Mouse (Mus musculus) CH12.LX (cell line): ENCODE measurements at regions not wholly inside any gene's neighbourhood (a gene's known extent, or its start where the extent isn't known, plus 50 kb on each side); places are given as distances from the start of the nearest gene placed in this dataset.

ENCODE experiments used
- DNase-seq: peaks from one replicate; pipeline ENCODE4 v3.0.0-alpha.2; 2013; ENCODE audit errors: extremely low read depth
- H3K27ac ChIP-seq: 2 replicates; pipeline ENCODE4 v1.5.1; 2012; ENCODE audit warnings: low read depth, mild to moderate bottlenecking, control low read depth, moderate library complexity; ENCODE audit not compliant: insufficient read depth
- H3K27me3 ChIP-seq: replicated peaks from 2 replicates; pipeline ENCODE3; 2012; ENCODE audit warnings: inconsistent platforms
- H3K36me3 ChIP-seq, 2 experiments: replicated peaks in 1 of 2; 2 replicates each; pipeline versions ENCODE3 to v1.6.1; 2012; ENCODE audit warnings: inconsistent platforms in 1 of 2, low read length in 1 of 2, mild to moderate bottlenecking in 1 of 2, mixed read lengths in 1 of 2, moderate library complexity in 1 of 2; ENCODE audit not compliant: control insufficient read depth in 1 of 2, insufficient read depth in 1 of 2
- H3K4me1 ChIP-seq, 2 experiments: 2 replicates each; pipeline ENCODE4 v1.6.1; 2012; ENCODE audit warnings: inconsistent platforms in 1 of 2, moderate library complexity in 1 of 2; ENCODE audit not compliant: insufficient read depth in 2 of 2, control insufficient read depth in 1 of 2
- H3K4me2 ChIP-seq: 2 replicates; pipeline ENCODE4 v1.6.1; 2012; ENCODE audit warnings: low read depth, mild to moderate bottlenecking, control low read depth; ENCODE audit not compliant: poor library complexity, insufficient read depth, severe bottlenecking
- H3K4me3 ChIP-seq, 3 experiments: fragments of 150-350 bp in 1 of 3; sonication (generic) in 1 of 3; replicated peaks in 1 of 3; 2 replicates each; pipeline versions ENCODE3 to v1.5.1; 2011 to 2012; ENCODE audit warnings: low read depth in 2 of 3, low read length in 2 of 3, mild to moderate bottlenecking in 2 of 3, moderate library complexity in 2 of 3, control low read depth in 1 of 3, improper control_type of control experiment in 1 of 3, inconsistent platforms in 1 of 3, mixed read lengths in 1 of 3; ENCODE audit not compliant: poor library complexity in 1 of 3
- H3K79me2 ChIP-seq: replicated peaks from 2 replicates; pipeline ENCODE4 v1.6.1; 2012; ENCODE audit warnings: mild to moderate bottlenecking, moderate library complexity; ENCODE audit not compliant: control insufficient read depth, poor library complexity, insufficient read depth, severe bottlenecking; ENCODE audit errors: extremely low read depth
- H3K9ac ChIP-seq: 2 replicates; pipeline ENCODE4 v1.6.1; 2012; ENCODE audit warnings: low read depth, mild to moderate bottlenecking, control low read depth, moderate library complexity; ENCODE audit not compliant: insufficient read depth
- H3K9me3 ChIP-seq: replicated peaks from 2 replicates; pipeline ENCODE3; 2012; ENCODE audit warnings: low read length, inconsistent platforms, mixed read lengths
- BHLHE40 ChIP-seq: IDR thresholded peaks from 2 replicates; pipeline ENCODE4 v1.6.1; 2011; ENCODE audit warnings: mild to moderate bottlenecking, low read depth, low read length, improper control_type of control experiment
- CHD1 ChIP-seq: IDR thresholded peaks from 2 replicates; pipeline ENCODE4 v1.6.1; 2012; ENCODE audit warnings: low read depth, low read length, improper control_type of control experiment, inconsistent platforms
- CTCF ChIP-seq, 2 experiments: IDR thresholded peaks in 1 of 2; conservative IDR thresholded peaks in 1 of 2; 2 replicates each; pipeline ENCODE4 v1.5.1; 2011 to 2012; ENCODE audit warnings: low read depth in 2 of 2, low read length in 2 of 2, improper control_type of control experiment in 1 of 2, inconsistent platforms in 1 of 2, mild to moderate bottlenecking in 1 of 2, moderate library complexity in 1 of 2
- E2F4 ChIP-seq: IDR thresholded peaks from 2 replicates; pipeline ENCODE4 v1.6.1; 2011; ENCODE audit warnings: low read depth, low read length, improper control_type of control experiment; ENCODE audit not compliant: insufficient replicate concordance
- ELF1 ChIP-seq: IDR thresholded peaks from 2 replicates; pipeline ENCODE4 v1.6.1; 2014; ENCODE audit warnings: low read depth, mild to moderate bottlenecking, inconsistent platforms, low read length, improper control_type of control experiment
- EP300 ChIP-seq: IDR thresholded peaks from 2 replicates; pipeline ENCODE4 v1.6.1; 2011; ENCODE audit warnings: low read length, improper control_type of control experiment
- GABPA ChIP-seq: IDR thresholded peaks from 2 replicates; pipeline ENCODE4 v1.6.1; 2012; ENCODE audit warnings: low read depth, low read length, improper control_type of control experiment, inconsistent platforms; ENCODE audit not compliant: insufficient replicate concordance
- JUN ChIP-seq: IDR thresholded peaks from 2 replicates; pipeline ENCODE4 v1.6.1; 2011; ENCODE audit warnings: low read depth, mild to moderate bottlenecking, low read length, improper control_type of control experiment, moderate library complexity; ENCODE audit not compliant: insufficient read depth
- JUND ChIP-seq: conservative IDR thresholded peaks from 2 replicates; pipeline ENCODE4 v1.6.1; 2011; ENCODE audit warnings: low read depth, low read length, improper control_type of control experiment
- MAFK ChIP-seq: IDR thresholded peaks from 2 replicates; pipeline ENCODE4 v1.6.1; 2011; ENCODE audit warnings: low read length, improper control_type of control experiment; ENCODE audit not compliant: insufficient replicate concordance
- MAZ ChIP-seq: IDR thresholded peaks from 2 replicates; pipeline ENCODE4 v1.6.1; 2012; ENCODE audit warnings: low read depth, mild to moderate bottlenecking, inconsistent platforms, low read length, improper control_type of control experiment, moderate library complexity
- MEF2A ChIP-seq: IDR thresholded peaks from 2 replicates; pipeline ENCODE4 v1.6.1; 2014; ENCODE audit warnings: low read depth, mild to moderate bottlenecking, inconsistent platforms, low read length, improper control_type of control experiment, borderline replicate concordance
- PAX5 ChIP-seq: IDR thresholded peaks from 2 replicates; pipeline ENCODE4 v1.6.1; 2012; ENCODE audit warnings: low read length, inconsistent platforms, mixed read lengths
- POLR2A ChIP-seq: IDR thresholded peaks from 2 replicates; pipeline ENCODE4 v1.6.1; 2011; ENCODE audit warnings: low read depth, mild to moderate bottlenecking, improper control_type of control experiment, low read length
- RAD21 ChIP-seq: IDR thresholded peaks from 2 replicates; pipeline ENCODE4 v1.6.1; 2011; ENCODE audit warnings: low read depth, mild to moderate bottlenecking, low read length, improper control_type of control experiment, moderate library complexity
- RCOR1 ChIP-seq: conservative IDR thresholded peaks from 2 replicates; pipeline ENCODE4 v1.6.1; 2012; ENCODE audit warnings: low read depth, mild to moderate bottlenecking, inconsistent platforms, low read length, improper control_type of control experiment
- TBP ChIP-seq: conservative IDR thresholded peaks from 2 replicates; pipeline ENCODE4 v1.6.1; 2011; ENCODE audit warnings: low read depth, low read length, improper control_type of control experiment
- TCF12 ChIP-seq: IDR thresholded peaks from 2 replicates; pipeline ENCODE4 v1.6.1; 2014; ENCODE audit warnings: low read depth, mild to moderate bottlenecking, inconsistent platforms, low read length, improper control_type of control experiment
- UBTF ChIP-seq: IDR thresholded peaks from 2 replicates; pipeline ENCODE4 v1.6.1; 2012; ENCODE audit warnings: low read depth, mild to moderate bottlenecking, inconsistent platforms, low read length, improper control_type of control experiment, moderate library complexity
- ZC3H11A ChIP-seq: IDR thresholded peaks from 2 replicates; pipeline ENCODE4 v1.6.1; 2012; ENCODE audit warnings: low read depth, mild to moderate bottlenecking, inconsistent platforms, low read length, improper control_type of control experiment
- ZKSCAN1 ChIP-seq: IDR thresholded peaks from 2 replicates; pipeline ENCODE4 v1.6.1; 2012; ENCODE audit warnings: low read depth, inconsistent platforms, low read length, improper control_type of control experiment, borderline replicate concordance
- ZMIZ1 ChIP-seq: IDR thresholded peaks from 2 replicates; pipeline ENCODE4 v1.6.1; 2012; ENCODE audit warnings: low read depth, mild to moderate bottlenecking, inconsistent platforms, low read length, improper control_type of control experiment
- dilution Hi-C: fragments of 300-500 bp; cut with MboI; formaldehyde crosslinking; loops from 2 replicates; pipeline ENCODE4 v1.14.3; 2020; ENCODE audit warnings: low sequenced_read_pairs; ENCODE audit not compliant: extremely low pct_unique_long_range_greater_than_20kb, extremely low pct_ligation_motif_present
- in situ Hi-C: fragments of 300-500 bp; cut with MboI; formaldehyde crosslinking; loops from 3 replicates; pipeline ENCODE4 v1.14.3; 2019; ENCODE audit warnings: low sequenced_read_pairs, low pct_ligation_motif_present, low pct_unique_long_range_greater_than_20kb, mixed read lengths

DNA sequence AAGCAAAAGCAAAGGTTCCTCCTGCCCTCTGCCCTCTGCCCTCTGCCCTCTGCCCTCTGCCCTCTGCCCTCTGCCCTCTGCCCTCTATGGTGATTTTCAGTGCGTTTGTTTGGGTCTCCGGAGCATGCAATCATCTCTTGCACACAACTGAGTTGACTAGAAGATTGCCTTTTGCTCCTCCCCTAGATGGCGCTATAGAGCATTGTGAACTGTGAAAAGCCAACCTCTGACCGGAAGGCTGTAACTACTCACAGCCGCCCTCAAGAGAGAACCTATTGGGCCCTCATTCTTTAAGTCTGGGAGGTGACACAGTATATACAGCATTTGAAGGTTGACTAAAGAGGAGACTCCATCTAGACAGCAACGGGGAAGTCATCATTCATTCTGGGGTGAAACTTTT, 221.3 kb downstream of the Suds3 start:
- TF ChIP-seq POLR2A (no peak), MAFK (no peak), JUN (no peak), TBP (no peak), ZMIZ1 (no peak), BHLHE40 (no peak), MAZ (no peak), CHD1 (no peak)
- no peak for DNase-seq
- H3K4me2 ChIP-seq: no peak overlapping the region
- no peaks in the 10 kb centered on the region for H3K79me2 ChIP-seq
- in situ Hi-C loops: no loop called here
- peaks cover 95% of the 10 kb centered on the region for H3K9me3 ChIP-seq
- H3K36me3 ChIP-seq: no peaks in the 10 kb centered on the region
- dilution Hi-C loops: no loop called here
- no peaks in the 10 kb centered on the region for H3K27me3 ChIP-seq
- no peaks in the 10 kb centered on the region for H3K4me1 ChIP-seq
- H3K4me3 ChIP-seq: no peak overlapping the region
- H3K27ac ChIP-seq: no peak overlapping the region
- no peak overlapping the region for H3K9ac ChIP-seq

- Histone ChIP-seq H3K36me3 (no peaks in the 10 kb centered on the region), H3K4me2 (no peak overlapping the region), H3K9me3 (peaks cover 95% of the 10 kb centered on the region), H3K79me2 (no peaks in the 10 kb centered on the region), H3K4me1 (no peaks in the 10 kb centered on the region), H3K4me3 (no peak overlapping the region), H3K9ac (no peak overlapping the region), H3K27ac (no peak overlapping the region), H3K27me3 (no peaks in the 10 kb centered on the region)
- dilution Hi-C loops (no loop called here), in situ Hi-C loops (no loop called here)
- TF ChIP-seq JUND: no peak
- TF ChIP-seq GABPA: no peak
- no peak for TF ChIP-seq UBTF
- no peak for TF ChIP-seq CTCF (conservative IDR thresholded peaks at IDR 0.05 in 1 of 2, IDR thresholded peaks at IDR 0.05 in 1 of 2; ENCODE audit: low read depth in 2 of 2, low read length in 2 of 2)
- no peak for TF ChIP-seq E2F4
- TF ChIP-seq MEF2A: no peak
- TF ChIP-seq RCOR1: no peak
- no peak for TF ChIP-seq MAZ
- no peak for TF ChIP-seq ZC3H11A
- TF ChIP-seq ZKSCAN1: no peak
- no peak for TF ChIP-seq MAFK
- no peak for TF ChIP-seq PAX5
- TF ChIP-seq RAD21: no peak
- no peak for TF ChIP-seq EP300
- no peak for TF ChIP-seq ELF1
- no peak for TF ChIP-seq TCF12
- TF ChIP-seq BHLHE40: no peak
- no peak for DNase-seq
These were observed 223.0 kb downstream of the Suds3 start for GRCm38 (mm10) chr5:116892877-116893276.
